Mouse (Mus musculus) bone marrow, adult 2 months (tissue): Measurements from ENCODE around the gene Endod1.

Experiments
- CTCF ChIP-seq: fragments of 200-500 bp; IDR thresholded peaks from 2 replicates; pipeline ENCODE4 v1.5.1; 2011; ENCODE audit warnings: low read length, control low read depth; ENCODE audit not compliant: control insufficient read depth, insufficient read depth
- POLR2A ChIP-seq: fragments of 200-500 bp; IDR thresholded peaks from 2 replicates; pipeline ENCODE4 v1.6.1; 2011; ENCODE audit warnings: low read depth, mild to moderate bottlenecking, control low read depth, low read length, borderline replicate concordance; ENCODE audit not compliant: control insufficient read depth

DNA sequence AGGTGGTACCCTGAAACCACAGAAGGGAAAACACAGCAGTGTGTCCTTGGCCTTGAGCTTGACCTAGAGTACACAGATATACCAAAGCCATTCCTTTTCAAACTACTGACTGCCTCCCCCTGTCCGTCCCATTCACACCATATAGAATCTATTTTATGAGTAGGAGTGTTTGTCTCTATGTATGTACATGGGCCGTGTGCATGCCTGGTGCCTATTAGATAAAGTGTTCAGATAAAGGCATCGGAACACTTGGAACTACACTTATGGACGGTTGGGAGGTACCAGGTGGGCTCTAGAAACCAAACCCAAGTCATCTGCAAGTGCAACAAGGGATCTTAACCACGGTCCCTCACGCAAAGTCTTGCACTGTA lies 16.1 kb upstream of the Endod1 start:
- TF ChIP-seq POLR2A (no peak), CTCF (no peak)
